Mouse (Mus musculus): ENCODE measurements around the gene Prpf38a.

DNA sequence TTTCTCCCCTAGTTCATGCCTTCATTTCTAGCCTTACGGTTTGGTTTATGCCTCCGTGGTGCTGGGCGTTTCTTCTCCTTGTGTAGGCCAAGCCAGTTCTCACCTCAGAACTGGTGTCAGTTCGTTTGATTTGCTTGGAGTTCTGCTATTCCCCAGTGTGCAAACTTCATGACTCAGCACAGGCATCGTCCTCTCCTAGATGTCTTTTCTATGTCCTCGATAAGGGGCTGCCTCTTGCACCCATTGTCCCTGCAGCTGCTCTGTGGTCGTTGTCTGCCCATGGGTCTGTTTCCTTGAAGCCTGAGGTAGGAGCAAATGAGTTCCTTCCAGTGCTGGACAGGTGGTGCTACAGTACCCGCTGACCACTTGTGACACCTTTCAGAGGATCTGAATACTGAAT, 41.4 kb upstream of the Prpf38a start:
- TF ChIP-seq CTCF (IDR thresholded peaks at IDR 0.05; ENCODE audit: low read depth) (no peak), EP300 (optimal IDR thresholded peaks at IDR 0.05) (no peak)

Measured in stomach, postnatal 0 days (tissue).